Mouse (Mus musculus) thymus, adult 2 months (tissue): ENCODE data around the gene Oprd1.

Source experiments
- CTCF ChIP-seq: fragments of 200-500 bp; IDR thresholded peaks from 2 replicates; pipeline ENCODE4 v1.5.1; 2012; ENCODE audit warnings: mild to moderate bottlenecking, control low read depth, low read length, moderate library complexity, borderline replicate concordance; ENCODE audit not compliant: control insufficient read depth, poor library complexity, insufficient read depth; ENCODE audit errors: extremely low read depth
- POLR2A ChIP-seq: fragments of 200-500 bp; IDR thresholded peaks from 2 replicates; pipeline ENCODE4 v1.6.1; 2012; ENCODE audit warnings: mild to moderate bottlenecking, low read length, control low read depth, moderate library complexity; ENCODE audit not compliant: control insufficient read depth, poor library complexity, insufficient read depth; ENCODE audit errors: extremely low read depth

DNA sequence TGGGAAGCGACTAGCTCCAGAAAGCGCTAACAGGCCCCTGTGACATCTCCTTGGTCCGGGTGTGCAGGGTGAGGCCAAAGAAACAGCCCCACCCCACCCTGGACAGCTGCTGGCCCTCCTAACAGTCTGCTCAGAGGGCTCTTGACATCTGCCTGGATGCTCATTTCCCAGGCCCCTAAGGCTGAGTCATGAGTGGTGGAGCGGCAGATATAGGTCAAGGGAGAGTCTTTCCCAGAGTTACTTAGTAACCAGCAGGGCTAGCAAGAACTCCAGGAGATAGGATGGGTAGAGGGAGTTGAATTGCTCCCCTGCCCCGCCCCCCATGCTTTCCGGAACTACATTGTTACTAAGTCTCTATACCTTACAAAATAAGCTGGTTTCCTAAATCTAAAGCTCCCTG, 51.1 kb downstream of the Oprd1 start:
- TF ChIP-seq CTCF, result no peak
- no peak for TF ChIP-seq POLR2A
